Mouse (Mus musculus) lung, embryonic 15.5 days (tissue): ENCODE results near the gene Crabp2. TPM values are rescaled to one million over a fixed set of nuclear protein-coding genes. Genes with fewer than 3 reads are reported as not detected.

Experiments used
- ATAC-seq: fragments of 200-750 bp; cut with Nextera tagmentation; 2 replicates; pipeline ENCODE4 v1.8.0; 2017; ENCODE audit warnings: moderate number of reproducible peaks, borderline replicate concordance; ENCODE audit not compliant: low FRiP score, low TSS enrichment; ENCODE audit errors: extremely low read depth
- H3K27ac ChIP-seq: fragments of 300-500 bp; sonication (generic); 2 replicates; pipeline ENCODE4 v1.5.1; 2015; ENCODE audit warnings: moderate library complexity, mild to moderate bottlenecking, inconsistent platforms
- H3K27me3 ChIP-seq: fragments of 300-500 bp; sonication (generic); 2 replicates; pipeline ENCODE4 v1.6.1; 2015; ENCODE audit warnings: inconsistent platforms
- H3K36me3 ChIP-seq: fragments of 300-500 bp; sonication (generic); 2 replicates; pipeline ENCODE4 v1.6.1; 2015; ENCODE audit warnings: inconsistent platforms
- H3K4me1 ChIP-seq: fragments of 300-500 bp; sonication (generic); 2 replicates; pipeline ENCODE4 v1.6.1; 2015; ENCODE audit warnings: inconsistent platforms
- H3K4me2 ChIP-seq: fragments of 300-500 bp; sonication (generic); 2 replicates; pipeline ENCODE4 v1.6.1; 2015; ENCODE audit warnings: inconsistent platforms, mild to moderate bottlenecking, moderate library complexity
- H3K4me3 ChIP-seq: fragments of 300-500 bp; sonication (generic); 2 replicates; pipeline ENCODE4 v1.5.1; 2015; ENCODE audit warnings: mild to moderate bottlenecking, inconsistent platforms
- H3K9ac ChIP-seq: fragments of 300-500 bp; sonication (generic); 2 replicates; pipeline ENCODE4 v1.6.1; 2015; ENCODE audit warnings: inconsistent platforms
- H3K9me3 ChIP-seq: fragments of 300-500 bp; sonication (generic); 2 replicates; pipeline ENCODE4 v1.6.1; 2016; ENCODE audit warnings: inconsistent platforms
- WGBS: fragments of 180-500 bp; shearing (Covaris S2); methylation state at CpG from one replicate; pipeline ENCODE4 v1.1.7; 2015; 5-methylcytosine and 5-hydroxymethylcytosine counted together
- polyA plus RNA-seq: library from polyadenylated mRNA; unstranded; fragments of >200 nt; fragmentation: Nextera tagmentation; extraction: Ambion mirVana; gene quantifications from 2 replicates; pipeline ENCODE4 v1.2.1, GENCODE M21; 2015

The Crabp2 gene
- polyA plus RNA-seq, 1 experiment from 2014 or later = 8.1 TPM

DNA sequence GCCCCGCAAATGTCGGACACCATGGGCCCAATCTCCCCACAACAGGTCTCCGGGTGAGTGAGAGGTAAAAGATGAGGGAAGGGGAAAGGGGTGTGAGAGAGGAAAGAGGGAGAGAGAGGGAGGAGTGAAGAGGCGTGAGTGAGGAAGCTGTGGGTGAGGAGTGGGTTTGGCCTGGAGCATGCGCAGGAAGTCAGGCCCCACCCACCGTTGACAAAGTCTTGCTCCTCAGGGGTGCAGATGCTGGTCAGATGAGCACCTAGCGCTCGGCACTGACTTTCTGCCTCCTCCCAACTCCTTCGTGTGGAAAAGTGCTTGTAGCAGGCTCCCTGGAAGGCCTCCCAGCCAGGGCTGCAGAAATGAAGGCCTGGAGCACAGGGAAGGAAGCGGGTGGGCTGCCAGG is 41.5 kb downstream of the Crabp2 start:
- Histone ChIP-seq H3K4me3 (no peak overlapping the region), H3K4me2 (no peak overlapping the region), H3K27ac (no peak overlapping the region), H3K27me3 (peaks cover 61% of the 10 kb centered on the region), H3K9ac (no peak overlapping the region), H3K4me1 (peaks cover 33% of the 10 kb centered on the region), H3K36me3 (no peaks in the 10 kb centered on the region), H3K9me3 (no peaks in the 10 kb centered on the region)
- ATAC-seq = no peak
- 22% methylated on average over 10 of the region's 10 CpGs for whole genome bisulfite sequencing

DNA sequence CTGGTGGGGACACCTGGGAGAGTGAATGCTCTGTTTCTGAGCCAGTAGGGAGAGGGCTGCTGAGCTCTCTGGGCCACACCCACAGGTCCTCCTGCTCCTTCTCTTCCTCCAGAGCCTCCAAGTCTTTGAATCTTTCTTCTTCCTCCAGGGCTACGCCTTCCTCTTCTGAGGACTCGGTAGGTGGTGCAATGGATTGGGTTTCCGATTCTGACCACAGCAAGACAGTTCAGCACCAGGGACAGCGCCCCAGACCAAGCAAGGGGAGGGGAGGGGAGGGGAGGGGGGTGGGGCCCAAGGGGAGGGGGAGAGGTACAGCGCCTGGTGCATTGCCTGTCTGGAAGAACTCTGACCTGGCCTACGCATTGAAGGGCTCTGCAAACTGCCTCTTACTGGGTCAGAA is 45.0 kb downstream of the Crabp2 start:
- no peak overlapping the region for H3K4me3 ChIP-seq
- peaks cover 10% of the 10 kb centered on the region for H3K4me1 ChIP-seq
- no peak overlapping the region for H3K4me2 ChIP-seq
- ATAC-seq = no peak
- no peak overlapping the region for H3K9ac ChIP-seq
- no peaks in the 10 kb centered on the region for H3K9me3 ChIP-seq
- H3K36me3 ChIP-seq = no peaks in the 10 kb centered on the region
- H3K27ac ChIP-seq = no peak overlapping the region
- WGBS = 0% methylated on average over 5 of the region's 6 CpGs
- H3K27me3 ChIP-seq = peaks cover 96% of the 10 kb centered on the region

DNA sequence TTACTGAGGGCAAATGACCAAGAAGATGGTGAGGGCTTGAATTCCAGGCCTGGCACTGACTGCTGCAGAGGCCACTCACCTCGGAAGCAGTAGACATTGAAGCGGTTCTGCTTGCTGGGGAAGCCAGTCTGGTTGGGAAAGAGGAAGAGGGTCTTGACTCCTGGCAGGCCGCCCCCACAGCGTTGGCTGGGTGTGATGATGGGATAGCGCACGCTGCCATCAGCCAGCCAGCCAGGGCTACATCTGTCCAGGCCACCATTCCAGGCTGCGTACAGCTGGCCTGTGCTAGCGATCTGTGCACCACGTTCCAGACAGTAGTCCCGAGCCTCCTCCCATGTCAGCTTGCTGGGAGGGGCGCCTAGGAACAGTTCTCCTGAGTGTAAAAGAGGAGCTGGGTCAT is 46.9 kb downstream of the Crabp2 start:
- Histone ChIP-seq H3K36me3 (no peaks in the 10 kb centered on the region), H3K27ac (no peak overlapping the region), H3K27me3 (peaks cover 98% of the 10 kb centered on the region), H3K9me3 (no peaks in the 10 kb centered on the region), H3K4me2 (no peak overlapping the region), H3K4me3 (no peak overlapping the region), H3K4me1 (peaks cover 22% of the 10 kb centered on the region), H3K9ac (no peak overlapping the region)
- ATAC-seq = no peak
- 26% methylated on average over 11 of the region's 11 CpGs for WGBS

DNA sequence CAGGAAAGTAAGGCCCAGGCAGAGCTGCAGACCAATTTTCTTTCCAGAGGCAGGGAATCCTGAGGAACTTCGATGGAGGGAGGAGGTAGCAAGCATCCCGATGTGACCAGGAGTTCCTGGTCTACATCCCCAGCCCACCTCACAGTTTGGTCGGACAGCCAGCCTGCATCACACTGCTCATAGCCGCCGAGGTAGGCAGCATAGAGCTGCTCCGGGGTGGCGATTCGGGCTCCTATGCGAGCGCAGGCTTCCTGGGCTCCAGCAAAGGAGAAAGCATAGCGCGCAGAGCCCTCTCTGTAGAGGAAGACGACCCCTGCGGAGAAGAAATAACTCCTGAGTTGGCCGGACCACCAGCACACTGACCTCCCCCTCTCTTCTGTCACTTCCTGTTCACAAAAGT is 47.9 kb downstream of the Crabp2 start:
- Histone ChIP-seq H3K36me3 (no peaks in the 10 kb centered on the region), H3K9me3 (no peaks in the 10 kb centered on the region), H3K4me3 (no peak overlapping the region), H3K4me1 (peaks cover 25% of the 10 kb centered on the region), H3K9ac (no peak overlapping the region), H3K27ac (no peak overlapping the region), H3K4me2 (no peak overlapping the region; the same call in 1 of the 2 replicates), H3K27me3 (peaks cover 98% of the 10 kb centered on the region)
- ATAC-seq = no peak
- WGBS = 2% methylated on average over 15 of the region's 15 CpGs

DNA sequence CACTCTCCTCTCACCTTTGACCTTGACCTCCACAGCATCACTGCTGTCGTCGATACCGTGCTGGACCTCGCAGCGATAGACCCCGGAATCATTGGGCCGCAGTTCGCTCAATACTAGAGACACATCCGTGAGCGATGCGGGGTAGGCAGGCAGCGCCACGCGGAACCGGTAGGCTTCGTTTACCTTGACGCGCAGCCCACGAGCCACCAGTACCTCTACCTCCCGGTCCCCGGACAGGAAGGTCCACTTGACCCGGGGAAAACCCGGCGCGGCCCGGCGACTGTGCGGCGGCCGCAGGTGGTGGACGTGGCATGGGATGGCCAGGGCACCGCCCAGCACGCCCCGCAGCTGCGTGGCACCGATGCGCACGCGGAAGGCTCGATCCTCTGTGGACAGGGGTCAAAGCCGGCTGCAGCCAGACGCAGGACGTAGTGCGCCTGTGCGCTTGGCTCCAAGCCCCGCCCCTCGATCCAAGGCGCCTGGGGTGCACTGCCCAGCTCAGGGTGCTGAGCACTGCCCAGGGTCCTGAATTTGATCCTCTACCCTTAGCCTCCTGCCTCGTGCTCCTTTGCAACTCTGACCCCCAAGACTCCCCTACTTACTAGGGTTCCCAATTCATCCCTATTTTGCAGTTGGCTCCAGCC is 48.6 kb downstream of the Crabp2 start:
- no peak for ATAC-seq
- WGBS = 2% methylated on average over 49 of the region's 49 CpGs
- Histone ChIP-seq H3K4me1 (peaks cover 26% of the 10 kb centered on the region), H3K27me3 (peaks cover 98% of the 10 kb centered on the region), H3K4me3 (peak overlapping the region; percentile 30), H3K27ac (no peak overlapping the region), H3K36me3 (no peaks in the 10 kb centered on the region), H3K9me3 (no peaks in the 10 kb centered on the region), H3K9ac (no peak overlapping the region), H3K4me2 (peak overlapping the region; percentile 55)

DNA sequence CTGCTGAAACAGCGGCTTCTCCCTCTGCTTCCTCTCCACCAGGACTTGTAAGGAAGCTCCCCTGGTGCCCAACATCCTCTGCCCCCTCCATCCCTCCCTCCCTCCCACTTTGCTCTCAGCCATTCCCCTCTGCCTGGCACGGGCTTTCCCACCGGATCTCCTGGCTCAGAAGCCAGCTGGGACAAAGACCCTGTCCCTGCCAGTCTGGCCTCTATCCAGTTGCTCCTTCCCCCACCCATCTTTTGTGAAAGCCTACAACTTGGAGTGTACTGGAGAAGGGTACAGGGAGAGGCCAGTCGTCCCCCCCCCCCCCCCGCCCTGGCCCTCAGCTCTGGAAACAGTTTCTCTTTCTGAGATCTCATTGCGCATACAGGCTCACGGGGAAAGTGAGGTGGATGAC is 50.3 kb downstream of the Crabp2 start:
- no peak overlapping the region for H3K4me2 ChIP-seq
- no peak overlapping the region for H3K27ac ChIP-seq
- no peak for ATAC-seq
- no peak overlapping the region for H3K9ac ChIP-seq
- no peaks in the 10 kb centered on the region for H3K9me3 ChIP-seq
- H3K36me3 ChIP-seq = no peaks in the 10 kb centered on the region
- peaks cover 34% of the 10 kb centered on the region for H3K4me1 ChIP-seq
- peaks cover 100% of the 10 kb centered on the region for H3K27me3 ChIP-seq
- WGBS = 5% methylated on average over 7 of the region's 7 CpGs
- no peak overlapping the region for H3K4me3 ChIP-seq

DNA sequence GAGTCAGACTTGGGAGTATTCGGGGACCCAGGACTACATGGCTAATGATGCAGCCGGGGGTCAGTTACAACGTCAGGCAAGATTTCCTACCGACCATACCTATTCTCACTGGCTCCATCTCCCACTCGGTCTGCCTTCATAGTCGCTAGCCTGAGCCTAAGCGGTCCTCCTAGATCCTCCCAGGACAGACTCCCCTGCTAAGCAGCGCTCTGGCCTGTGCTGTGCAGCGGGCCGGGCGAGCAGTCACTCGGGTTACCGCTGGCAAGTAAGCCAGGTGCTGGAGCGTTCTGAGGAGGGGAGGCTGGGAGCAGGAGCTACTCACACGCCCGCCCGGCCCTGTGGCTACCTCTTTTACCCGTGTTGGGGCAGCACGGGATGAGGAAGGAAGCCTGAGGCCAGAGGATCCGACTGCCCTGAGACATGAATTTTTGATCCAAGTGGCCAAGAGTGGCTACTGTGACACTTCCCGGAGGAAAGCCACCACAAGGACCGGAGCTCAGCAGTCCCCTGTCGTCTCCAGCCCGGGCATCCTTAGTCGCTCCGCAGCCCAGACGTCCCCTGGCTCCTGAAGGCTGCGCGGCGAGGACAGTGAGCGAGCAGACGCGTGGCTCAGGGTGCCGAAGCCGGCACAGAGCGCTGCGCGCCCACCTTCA is 50.9 kb downstream of the Crabp2 start:
- Histone ChIP-seq H3K27ac (no peak overlapping the region), H3K4me2 (peak overlapping the region; percentile 66), H3K9me3 (no peaks in the 10 kb centered on the region), H3K4me3 (peak overlapping the region; percentile 32), H3K4me1 (peaks cover 34% of the 10 kb centered on the region), H3K9ac (no peak overlapping the region), H3K27me3 (peaks cover 97% of the 10 kb centered on the region), H3K36me3 (no peaks in the 10 kb centered on the region)
- 1% methylated on average over 38 of the region's 38 CpGs for WGBS
- ATAC-seq = no peak

DNA sequence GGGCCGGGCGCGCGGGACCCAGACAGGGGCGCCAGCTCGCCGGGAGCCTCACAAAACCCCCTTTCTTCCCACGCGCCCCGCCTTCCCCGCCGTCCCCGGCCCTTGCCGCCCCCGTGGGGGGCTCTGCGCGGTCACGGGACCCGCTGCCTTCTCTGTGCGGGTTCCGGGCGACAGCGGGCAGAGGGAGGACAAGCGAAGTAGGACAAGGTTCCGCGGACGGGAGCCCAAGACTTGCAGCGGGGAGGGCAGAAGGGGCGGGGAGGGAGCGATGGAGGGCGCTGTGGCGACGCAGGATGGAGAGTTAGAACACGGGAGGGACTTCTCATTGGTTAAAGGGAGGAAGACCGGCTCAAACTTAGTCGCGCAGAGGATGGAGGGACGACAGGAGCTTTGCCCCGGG is 51.7 kb downstream of the Crabp2 start, which contains the start of gene Bcan:
Gene Bcan, minus strand, starts transcription at position 50 of the 400 bp plus-strand sequence.
- H3K4me1 ChIP-seq = peaks cover 34% of the 10 kb centered on the region
- no peak within 1 kb of the TSS for H3K27ac ChIP-seq
- no peak within 1 kb of the TSS for H3K9ac ChIP-seq
- H3K27me3 ChIP-seq = peaks cover 94% of the 10 kb centered on the region
- no peaks in the 10 kb centered on the region for H3K36me3 ChIP-seq
- H3K4me3 ChIP-seq = peak within 1 kb of the TSS; percentile 32
- no peak for ATAC-seq
- under 1% methylated on average over 39 of the region's 39 CpGs for WGBS
- H3K9me3 ChIP-seq = no peaks in the 10 kb centered on the region
- H3K4me2 ChIP-seq = peak within 1 kb of the TSS; percentile 66

DNA sequence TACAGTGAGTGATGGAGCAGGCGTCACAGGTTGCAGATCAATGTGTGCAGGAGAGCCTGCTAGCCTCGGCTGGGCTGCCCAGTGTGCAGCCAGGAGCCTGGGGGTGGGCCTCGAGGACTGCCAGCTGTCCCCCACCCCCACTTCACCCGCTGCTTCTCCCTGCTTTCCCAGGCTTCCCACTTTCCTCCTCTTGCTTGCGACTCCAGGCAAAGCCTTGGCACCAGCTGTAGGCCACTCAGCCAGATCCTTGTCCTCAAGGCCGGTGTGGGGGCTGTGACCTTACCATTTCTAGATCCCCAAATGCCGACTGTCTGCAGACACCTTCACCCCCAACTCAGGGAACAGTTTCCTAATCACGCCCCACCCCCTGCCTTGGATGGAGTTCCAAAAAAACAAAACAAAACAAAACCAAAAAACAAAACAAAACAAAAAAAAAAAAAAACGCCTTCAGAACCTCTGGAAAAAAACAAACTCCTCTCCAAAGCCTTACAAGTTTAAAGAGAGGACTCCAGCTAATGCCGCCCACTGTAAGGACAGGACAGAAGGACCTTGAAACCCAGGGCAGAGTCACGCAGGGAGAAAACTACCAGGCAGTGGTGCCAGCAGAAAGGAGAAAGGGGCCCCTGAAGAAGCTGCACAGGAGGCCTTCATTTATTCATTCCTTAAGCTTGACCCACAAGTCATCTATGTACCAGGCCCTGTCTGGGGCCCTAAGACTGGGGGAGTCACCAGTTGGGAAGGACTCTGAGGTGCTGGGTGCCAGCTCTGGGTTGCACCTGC is 52.5 kb downstream of the Crabp2 start:
- H3K9me3 ChIP-seq = peaks cover under 1% of the 10 kb centered on the region; the same call in 1 of the 2 replicates
- no peak overlapping the region for H3K4me2 ChIP-seq
- H3K4me1 ChIP-seq = peaks cover 34% of the 10 kb centered on the region
- H3K27ac ChIP-seq = no peak overlapping the region
- H3K36me3 ChIP-seq = no peaks in the 10 kb centered on the region
- H3K27me3 ChIP-seq = peaks cover 86% of the 10 kb centered on the region
- WGBS = 11% methylated on average over 11 of the region's 11 CpGs
- no peak overlapping the region for H3K4me3 ChIP-seq
- H3K9ac ChIP-seq = no peak overlapping the region
- no peak for ATAC-seq

DNA sequence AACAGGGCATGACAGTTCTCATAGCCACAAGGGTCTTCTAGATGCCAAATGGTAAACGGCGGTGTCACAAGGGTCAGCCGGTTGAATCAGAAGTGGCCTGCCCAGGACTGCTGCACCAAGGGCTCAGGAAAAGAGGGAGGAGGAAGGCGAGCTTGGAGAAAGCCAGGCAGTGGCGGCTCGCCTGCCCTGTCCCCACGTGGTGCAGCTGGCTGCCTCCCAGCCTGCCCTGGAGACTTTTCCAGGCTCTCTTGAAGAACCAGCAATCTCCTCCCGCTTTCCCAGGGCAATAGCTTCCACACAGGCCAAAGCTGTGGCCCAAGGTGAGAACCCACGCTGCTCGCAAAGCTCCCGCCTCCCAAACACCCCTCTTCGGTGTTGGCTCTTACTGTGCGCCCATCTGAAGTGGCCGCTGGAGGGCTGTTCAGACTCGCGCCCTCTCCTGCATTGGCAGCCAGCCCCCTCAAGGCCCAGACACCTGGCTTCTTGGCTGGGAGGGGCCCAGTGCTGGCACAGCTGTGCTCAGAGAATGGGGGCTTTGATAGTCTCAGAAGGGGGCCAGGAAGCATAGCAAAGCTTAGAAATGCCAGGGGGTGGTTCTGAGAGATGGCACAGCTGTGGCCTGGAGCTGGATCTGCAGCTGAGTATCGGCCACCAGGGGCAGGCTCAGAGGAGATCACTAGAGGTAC is 54.0 kb downstream of the Crabp2 start:
- peak; percentile 71 for ATAC-seq
- H3K4me3 ChIP-seq = peak overlapping the region; percentile 4; the same call in 1 of the 2 replicates
- no peak overlapping the region for H3K9ac ChIP-seq
- H3K4me1 ChIP-seq = peaks cover 24% of the 10 kb centered on the region
- H3K4me2 ChIP-seq = peak overlapping the region; percentile 24; the same call in 1 of the 2 replicates
- no peaks in the 10 kb centered on the region for H3K36me3 ChIP-seq
- peaks cover 75% of the 10 kb centered on the region for H3K27me3 ChIP-seq
- H3K9me3 ChIP-seq = peaks cover 2% of the 10 kb centered on the region; the same call in 1 of the 2 replicates
- WGBS = 2% methylated on average over 17 of the region's 17 CpGs
- no peak overlapping the region for H3K27ac ChIP-seq
